Mouse (Mus musculus) gonadal fat pad, adult 2 months (tissue): Measurements from ENCODE around the gene Dazap2. TPM values are rescaled to one million over a fixed set of nuclear protein-coding genes. Genes with fewer than 3 reads are reported as not detected.
A peak's percentile ranks its signal among the peaks of the same experiment; 100 is the strongest.

Experiments
- DNase-seq: peaks from one replicate; pipeline ENCODE4 v3.0.0-alpha.2; 2012; ENCODE audit warnings: low read depth
- polyA plus RNA-seq: library from polyadenylated mRNA; depleted of rRNA; stranded (reverse); fragments of >200 nt; gene quantifications from 2 replicates; pipeline ENCODE4 v1.2.3, GENCODE M21; 2012

Gene Dazap2
- polyA plus RNA-seq, 1 experiment = 863 TPM

DNA sequence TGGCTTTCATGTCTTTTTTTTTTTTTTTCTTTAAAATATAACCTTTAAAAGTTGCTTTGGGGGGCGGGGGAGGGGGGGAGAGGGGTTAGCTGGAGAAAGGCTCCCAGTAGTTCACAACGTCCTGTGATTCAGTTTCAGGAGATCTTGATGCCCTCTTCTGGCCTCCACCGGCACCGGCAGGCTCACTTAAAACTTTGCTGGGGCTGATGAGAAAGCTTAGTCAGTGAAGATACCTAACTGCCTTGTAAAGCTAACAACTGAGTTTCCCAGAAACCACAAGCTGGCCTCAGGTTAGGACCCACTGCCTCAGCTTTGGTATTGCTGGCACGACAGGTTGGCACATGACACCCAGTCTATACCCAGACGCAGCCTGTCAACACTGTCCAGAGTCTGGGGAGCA, 22.5 kb downstream of the Dazap2 start:
- no peak for DNase-seq

DNA sequence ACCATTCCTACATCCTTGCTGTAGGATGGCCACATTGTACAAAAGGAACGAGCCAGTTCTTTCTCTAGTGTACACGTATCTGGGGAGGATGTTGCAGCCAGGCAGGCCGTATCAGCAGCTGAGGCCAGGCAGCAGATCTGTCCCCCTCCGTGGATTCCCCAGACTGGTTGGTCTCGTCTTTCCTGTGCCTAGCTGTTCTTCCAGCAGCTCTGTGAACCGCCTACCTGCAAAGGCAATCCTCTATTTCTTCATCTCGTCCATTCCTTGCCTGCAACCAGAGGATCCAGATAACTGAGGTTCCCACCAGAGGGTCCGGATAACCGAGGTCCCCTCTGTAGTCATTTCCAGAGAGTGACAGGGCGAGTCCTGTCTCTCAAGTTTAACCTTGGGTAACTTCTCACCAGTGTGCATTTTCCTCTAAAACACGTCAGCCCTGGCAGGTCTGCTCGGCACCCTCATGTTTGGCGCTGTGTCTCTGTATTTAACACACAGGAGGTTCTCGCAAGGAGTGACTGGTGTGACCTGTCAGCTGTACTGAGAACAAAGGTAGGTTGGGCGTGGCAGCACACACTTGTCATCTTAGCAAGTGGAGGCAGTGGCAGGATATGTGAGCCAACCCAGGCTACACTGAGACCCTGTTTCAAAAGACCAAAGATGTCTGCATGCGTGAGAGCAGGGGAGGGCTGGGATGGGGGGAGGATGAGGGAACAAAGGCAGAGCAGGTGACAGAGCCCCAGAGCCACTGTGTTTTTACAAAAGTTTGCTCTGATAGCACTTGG, 25.0 kb downstream of the Dazap2 start:
- DNase-seq = peak; percentile 79

DNA sequence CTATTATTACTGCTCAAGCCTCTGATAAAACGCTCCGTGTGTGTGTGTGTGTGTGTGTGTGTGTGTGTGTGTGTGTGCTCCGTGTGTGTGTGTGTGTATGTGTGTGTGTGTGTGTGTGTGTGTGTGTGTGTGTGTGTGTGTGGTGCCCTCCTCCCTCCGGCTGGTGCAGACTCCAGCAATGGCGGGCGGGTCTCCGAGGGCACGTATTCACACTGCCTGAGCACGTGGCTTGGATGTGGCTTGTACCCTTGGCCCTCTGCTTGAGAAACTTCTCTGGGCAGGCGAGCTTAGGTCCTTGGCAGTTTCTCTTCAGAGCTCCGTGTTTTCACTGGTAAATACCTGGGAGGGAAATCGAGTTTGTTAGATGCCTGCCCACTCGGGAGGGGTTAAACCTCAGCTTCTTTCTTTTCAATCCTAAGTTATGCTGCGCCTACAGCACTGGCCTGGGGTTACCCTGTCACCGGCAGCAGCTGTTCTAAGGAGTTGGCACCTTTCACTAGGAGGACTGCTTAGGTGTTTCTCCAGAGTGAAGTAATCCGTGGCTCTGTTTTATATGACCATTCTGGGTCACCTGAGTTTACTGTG, 26.2 kb downstream of the Dazap2 start:
- peak; percentile 75 for DNase-seq

DNA sequence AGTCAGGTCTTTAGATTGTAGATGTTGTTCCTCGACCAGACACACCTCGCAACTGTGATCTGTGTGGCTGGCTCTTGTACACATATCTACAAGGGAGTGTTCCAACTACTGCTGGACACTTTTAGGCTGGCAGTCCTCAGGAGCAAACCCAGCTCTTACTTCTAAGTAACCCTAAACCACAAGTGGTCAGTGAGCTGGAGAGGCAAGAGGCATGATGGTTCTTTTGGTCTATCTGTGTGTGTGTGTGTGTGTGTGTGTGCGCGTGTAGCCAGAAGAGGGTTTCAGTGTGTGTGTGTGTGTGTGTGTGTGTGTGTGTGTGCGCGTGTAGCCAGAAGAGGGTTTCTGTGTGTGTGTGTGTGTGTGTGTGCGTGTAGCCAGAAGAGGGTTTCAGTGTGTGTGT, 27.3 kb downstream of the Dazap2 start:
- no peak for DNase-seq

DNA sequence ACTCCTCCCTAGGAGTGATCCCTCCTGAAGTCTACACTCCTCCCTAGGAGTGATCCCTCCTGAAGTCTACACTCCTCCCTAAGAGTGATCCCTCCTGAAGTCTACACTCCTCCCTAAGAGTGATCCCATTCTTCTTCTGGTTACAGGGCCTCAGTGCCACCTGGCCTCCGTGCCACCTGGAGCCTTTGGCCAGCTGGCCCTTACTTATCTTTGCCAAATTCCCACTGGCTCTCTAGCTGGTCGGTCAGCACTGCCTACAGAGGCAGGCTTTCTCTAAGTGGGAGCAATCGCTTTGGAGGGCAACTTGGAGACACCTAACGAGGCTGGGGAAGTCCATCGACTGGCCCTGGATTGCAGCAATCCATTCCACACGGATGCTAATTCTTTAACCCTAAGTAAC, 31.0 kb downstream of the Dazap2 start:
- no peak for DNase-seq

DNA sequence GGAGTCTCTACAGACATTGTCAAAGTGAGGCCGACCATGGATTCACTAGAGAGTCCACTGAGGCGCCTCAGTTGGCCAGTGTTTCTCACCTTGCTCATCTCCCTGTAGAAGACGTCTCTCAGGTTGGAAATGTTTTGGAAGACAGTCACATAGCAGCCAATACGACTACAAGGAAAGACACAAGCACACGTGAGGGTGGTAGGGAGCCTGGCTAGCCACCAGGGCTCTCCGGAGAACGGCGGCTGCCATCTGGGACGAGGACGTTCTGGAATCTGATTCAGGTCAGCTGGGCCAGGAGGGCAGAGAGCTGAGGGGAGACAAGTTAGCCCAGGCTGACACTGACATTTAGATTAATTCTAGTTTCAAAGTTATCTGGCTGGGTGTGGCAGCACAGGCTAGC, 35.0 kb downstream of the Dazap2 start:
- DNase-seq = no peak

DNA sequence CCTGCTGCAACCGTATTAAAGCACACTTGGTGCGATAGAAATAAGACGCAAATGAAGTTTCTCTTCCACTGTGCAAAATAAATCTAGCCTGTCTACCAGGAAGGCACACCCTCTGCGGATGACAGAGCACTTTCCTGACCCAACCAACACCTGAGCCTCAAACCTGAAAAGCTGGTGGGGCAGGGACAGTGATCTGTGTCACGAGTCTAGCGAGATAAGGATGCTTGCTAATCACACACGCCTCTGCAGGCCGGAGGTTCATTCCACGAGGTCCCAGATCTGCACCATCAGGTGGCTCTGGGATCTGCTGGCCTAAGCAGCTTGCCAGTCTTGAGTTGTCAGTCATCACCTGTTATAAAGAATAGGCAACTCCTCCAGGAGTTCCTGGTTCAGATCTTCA, 36.5 kb downstream of the Dazap2 start:
- DNase-seq = no peak

DNA sequence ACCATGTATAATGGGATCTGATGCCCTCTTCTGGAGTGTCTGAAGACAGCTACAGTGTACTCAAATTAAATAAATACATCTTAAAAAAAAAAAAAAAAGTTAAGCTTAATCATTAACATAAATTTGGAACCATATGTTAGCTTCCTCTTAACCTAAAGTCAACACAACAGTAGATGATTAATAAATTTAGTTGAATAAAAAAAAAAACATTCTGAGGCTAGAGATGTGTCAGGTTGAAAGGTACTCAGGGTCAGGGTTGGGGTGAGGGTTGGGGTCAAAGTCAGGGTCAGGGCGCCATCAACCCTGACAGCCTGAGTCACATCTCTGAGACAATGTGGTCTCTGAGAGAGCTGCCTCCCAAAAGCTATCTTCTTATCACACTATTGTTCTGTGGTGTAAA, 39.1 kb downstream of the Dazap2 start:
- DNase-seq = no peak

DNA sequence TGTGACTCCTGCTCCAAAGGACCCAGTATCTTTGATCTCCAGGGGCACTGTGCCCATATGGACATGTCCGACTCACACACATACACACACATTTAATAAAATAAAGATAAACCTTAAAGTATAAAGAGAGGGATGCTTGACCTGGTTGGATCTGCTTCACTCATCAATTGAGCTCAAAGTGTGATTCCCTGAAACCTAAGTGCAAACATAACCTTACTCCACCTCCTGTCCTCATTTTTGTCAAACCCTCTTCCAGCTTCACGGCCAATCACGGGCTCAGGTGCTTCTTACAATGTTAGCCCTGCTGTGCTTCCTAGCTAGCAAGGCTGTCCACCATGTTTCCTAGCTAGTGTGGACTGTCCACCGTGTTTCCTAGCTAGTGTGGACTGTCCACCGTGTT, 40.1 kb downstream of the Dazap2 start:
- DNase-seq = no peak

DNA sequence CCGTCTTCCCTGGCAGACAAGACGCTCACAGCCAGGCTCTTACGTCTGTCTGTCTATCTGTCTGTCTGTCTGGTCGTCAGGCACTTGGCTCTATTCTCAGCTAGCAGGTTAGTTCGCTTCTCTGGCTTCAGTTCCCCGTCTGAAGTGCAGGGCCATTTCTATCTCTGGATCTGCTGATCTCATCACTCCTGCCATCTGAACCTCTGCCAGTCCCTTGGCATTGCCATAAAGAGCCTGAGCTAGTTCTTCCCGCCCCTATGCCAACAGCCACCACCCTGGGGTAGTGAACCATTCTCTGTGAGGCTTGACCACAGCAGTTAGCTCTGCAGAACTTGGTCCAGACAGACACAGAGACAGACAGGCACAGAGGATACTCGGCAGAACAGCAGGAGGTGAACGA, 45.2 kb downstream of the Dazap2 start:
- DNase-seq = no peak

DNA sequence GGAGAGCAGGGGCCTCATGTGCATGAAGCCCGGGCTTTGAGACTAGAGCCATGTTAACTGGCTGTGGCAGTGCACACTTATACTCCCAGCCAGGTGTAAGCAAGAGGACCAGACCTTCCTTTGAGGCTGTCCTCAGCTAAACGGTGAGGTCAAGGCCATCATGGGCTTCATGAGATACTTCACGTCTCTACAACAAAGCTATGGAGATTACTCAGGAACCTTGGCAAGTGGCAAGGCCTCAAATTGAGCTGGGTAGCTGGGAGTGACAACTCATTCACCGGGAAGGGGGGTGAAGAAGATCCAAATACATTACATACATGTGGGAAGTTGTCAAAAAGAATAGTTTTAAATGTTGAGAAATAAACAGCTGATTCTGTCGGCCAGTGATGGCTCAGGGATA, 45.7 kb downstream of the Dazap2 start:
- no peak for DNase-seq

DNA sequence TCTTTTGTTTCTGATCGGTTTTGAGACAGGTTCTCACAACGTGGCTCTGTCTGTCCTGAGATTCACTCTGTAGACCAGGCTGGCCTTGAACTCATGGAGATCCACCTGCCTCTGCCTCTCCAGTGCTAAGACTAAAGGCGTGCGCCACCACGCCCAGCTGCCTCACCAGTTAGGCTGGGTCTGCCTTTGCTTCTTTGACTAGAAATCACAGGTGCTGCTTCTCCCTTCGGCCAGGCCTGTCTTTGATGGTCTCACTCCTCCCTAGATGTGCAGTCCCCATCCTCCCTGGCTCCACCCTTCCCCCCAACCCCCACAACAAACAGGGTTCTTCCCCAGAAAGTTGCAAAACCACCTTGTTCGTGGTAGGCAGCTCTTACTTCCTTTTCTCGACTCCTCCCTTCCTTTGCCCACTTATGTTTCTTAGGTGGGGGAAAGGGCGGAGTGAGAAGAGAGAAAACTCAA, 49.7 kb downstream of the Dazap2 start:
- no peak for DNase-seq

DNA sequence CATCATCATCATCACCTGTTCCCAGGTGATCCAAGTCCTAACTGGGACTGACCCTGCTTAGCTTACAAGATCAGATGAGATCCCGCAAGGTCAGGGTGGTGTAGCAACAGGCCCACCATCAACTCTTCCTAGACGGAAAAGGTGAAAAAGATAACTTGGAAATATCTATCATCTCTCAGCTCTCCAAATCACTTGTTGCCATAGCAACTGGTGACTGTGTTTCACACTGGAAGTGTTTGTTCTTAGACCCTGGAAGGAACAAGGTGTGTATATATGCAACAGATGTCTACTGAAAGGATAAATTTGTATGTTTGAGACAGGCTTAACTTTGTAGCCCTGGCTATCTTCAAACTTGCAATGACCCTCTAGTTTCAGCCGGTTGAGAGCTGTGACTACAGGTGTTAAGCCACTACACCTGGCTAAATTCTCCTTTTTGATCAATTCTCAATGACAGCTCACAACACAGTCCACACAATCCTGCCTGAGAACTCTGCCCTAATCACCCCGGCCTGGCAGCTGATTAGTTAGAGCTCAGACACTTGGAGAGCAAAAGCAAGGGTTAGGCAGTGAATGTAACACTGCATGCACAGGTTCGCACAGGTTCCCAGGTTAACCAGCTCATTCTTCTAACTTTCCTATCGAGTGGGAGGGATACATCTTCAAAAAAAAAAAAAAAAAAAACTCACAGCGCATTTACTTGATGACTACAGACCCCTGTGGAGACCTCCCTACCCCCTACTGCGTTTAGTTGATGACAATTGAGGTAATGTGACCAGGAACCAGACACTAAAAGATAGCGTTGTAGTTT, 50.5 kb downstream of the Dazap2 start:
- no peak for DNase-seq

DNA sequence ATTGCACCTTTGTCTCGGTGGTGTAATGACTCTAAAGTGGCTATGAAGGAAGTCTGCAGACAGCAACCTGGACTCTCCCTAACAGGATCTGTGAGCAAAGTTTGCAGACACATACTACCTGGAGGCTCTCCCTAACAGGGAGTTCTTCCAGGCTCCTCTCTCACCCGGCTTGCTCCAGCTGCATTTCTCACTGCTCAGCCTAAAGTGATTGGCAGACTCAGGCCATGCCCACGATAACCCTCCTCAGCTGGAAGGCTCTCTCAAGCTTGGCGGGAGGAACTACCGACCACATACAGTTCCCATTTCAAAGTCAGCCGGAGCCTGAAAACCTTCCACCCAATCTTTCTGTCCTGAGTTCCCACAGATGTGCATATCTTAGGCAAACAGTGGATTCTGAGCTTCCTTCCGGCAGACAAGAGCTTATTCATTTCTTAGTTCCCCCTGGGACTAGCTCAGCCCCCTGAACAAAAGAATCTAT, 51.1 kb downstream of the Dazap2 start:
- DNase-seq = no peak

DNA sequence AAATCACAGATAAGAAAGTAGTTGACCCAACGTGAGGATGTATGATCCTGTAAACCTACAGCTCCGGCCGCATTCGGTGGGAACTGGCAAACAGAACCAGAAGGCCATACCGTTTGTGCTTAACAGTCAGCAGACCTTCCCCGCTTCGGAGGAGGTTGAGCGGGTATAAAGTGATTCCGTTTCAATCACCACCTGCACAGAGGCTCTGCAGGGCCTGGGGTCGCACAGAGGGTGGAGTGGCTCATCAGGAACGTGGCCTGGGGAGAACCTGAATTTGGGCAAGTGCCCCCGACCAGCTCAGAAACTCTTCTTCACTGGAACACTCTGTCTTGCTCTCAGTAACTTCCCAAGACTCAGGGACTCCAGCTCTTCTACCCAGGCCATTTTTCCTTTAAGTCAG, 51.7 kb downstream of the Dazap2 start:
- DNase-seq = no peak

DNA sequence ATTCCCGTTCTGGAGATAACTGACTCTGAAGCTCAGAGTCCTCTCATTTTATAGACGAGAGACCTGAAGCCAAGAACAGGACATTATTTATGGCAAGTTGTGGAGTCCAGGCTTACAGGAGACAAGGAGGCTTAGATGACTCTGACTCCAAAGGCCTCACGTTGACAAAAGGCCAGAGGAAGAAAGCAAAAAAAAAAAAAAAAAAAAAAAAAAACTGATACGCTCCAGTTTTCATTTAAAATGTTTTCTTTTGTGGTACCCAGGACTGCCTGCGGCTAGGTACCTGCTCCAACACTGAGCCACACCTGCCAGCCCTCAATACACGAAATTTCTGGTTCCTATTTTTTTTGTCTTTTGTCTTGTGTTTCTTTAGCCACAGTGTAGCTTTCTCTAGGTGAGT, 52.3 kb downstream of the Dazap2 start:
- no peak for DNase-seq

DNA sequence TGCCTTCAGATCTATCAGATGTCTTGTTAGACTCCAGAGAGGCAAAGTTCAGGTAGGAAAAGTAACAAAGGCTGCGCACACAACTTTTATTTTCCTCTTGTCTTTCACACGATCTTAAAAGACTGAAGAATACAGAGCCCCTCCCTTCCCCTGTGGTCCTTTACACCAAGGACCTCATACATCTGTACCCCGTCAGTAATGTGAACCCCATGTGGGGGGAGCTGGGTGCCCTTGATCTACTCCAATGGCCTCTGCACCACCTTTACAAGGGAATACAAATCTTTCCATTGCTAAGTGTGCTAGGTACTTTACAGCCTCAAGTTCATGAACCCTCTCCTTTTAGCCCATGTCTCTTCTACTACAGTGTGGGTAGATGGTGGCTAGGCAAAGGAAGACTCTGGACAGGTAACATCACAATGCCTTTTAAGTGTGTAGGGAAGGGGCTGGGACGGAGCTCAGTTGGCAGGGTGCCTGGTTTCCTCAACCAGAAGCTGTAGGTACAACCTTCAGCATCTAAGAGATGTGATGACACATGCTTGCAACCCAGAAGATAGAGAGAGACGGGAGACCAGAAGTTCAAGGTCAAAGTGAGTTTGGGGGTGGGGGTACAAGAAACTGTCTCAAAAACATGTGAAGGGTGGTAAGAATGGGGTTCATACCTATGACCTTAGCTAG, 52.9 kb downstream of the Dazap2 start:
- no peak for DNase-seq

DNA sequence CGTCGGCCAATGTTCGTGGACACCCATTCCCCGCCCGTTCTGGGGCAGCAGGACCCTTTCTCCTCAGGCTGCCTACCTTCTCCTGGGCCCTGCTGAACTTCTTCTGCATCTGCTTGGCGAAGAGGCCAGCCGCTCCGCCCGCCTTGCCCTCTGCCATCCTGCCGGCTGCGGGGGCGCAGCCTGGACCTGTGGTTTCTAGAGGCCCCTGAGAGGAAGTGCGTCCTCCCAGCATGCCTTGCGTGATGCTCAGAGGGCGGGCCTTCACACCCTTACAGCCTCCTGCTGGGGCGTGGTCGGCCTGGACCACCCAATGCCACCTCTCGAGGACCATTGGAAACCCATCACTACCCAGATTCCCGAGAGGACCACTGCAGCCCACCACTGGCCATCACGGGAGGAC, 54.2 kb downstream of the Dazap2 start, which contains the start of gene Bin2:
TSS of gene Bin2 (minus strand) at position 217 of the 400 bp plus-strand sequence.
- DNase-seq = no peak

DNA sequence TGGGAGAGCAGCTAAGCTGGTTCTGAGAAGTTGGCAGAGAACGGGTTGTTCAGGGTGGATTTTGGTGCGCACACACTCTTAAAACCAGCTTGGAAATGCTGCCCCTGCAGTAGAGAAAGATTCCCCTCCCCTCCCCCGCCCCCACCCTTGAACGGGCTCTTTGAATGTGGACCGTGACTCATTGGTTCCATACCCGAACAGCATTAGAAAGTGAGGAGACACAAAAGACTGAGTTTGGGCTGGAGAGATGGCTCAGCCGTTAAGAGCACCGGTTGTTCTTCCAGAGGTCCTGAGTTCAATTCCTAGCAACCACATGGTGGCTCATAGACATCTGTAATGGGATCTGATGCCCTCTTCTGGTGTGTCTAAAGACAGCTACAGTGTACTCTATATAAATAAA, 54.9 kb downstream of the Dazap2 start:
- DNase-seq = no peak
